Mouse (Mus musculus) lung, adult 2 months (tissue): ENCODE data around the gene Rbm33.

Experiments used
- CTCF ChIP-seq: fragments of 200-500 bp; IDR thresholded peaks from 2 replicates; pipeline ENCODE4 v1.5.1; 2011; ENCODE audit warnings: mild to moderate bottlenecking, low read length, control low read depth; ENCODE audit not compliant: insufficient read depth
- POLR2A ChIP-seq: fragments of 200-500 bp; IDR thresholded peaks from 2 replicates; pipeline ENCODE4 v1.6.1; 2011; ENCODE audit warnings: low read depth, mild to moderate bottlenecking, control low read depth, low read length, borderline replicate concordance; ENCODE audit errors: extremely low read depth

GRCm38 (mm10) chr5:28413533-28413932 is 96.6 kb downstream of the Rbm33 start:
- TF ChIP-seq CTCF (no peak), POLR2A (no peak)
